Mouse (Mus musculus) hindbrain, embryonic 15.5 days (tissue): ENCODE results near the gene Diras1. TPM values are rescaled to one million over a fixed set of nuclear protein-coding genes. Genes with fewer than 3 reads are reported as not detected.

Source experiments
- ATAC-seq: fragments of 200-750 bp; cut with Nextera tagmentation; 2 replicates; pipeline ENCODE4 v1.8.0; 2017; ENCODE audit warnings: low read depth, moderate number of reproducible peaks, moderate TSS enrichment; ENCODE audit not compliant: low FRiP score
- H3K27ac ChIP-seq: fragments of 300-500 bp; sonication (generic); replicated peaks from 2 replicates; pipeline ENCODE4 v1.5.1; 2015; ENCODE audit warnings: mild to moderate bottlenecking, inconsistent platforms
- H3K27me3 ChIP-seq: fragments of 300-500 bp; sonication (generic); 2 replicates; pipeline ENCODE4 v1.6.1; 2015; ENCODE audit warnings: control low read depth, inconsistent platforms
- H3K36me3 ChIP-seq: fragments of 300-500 bp; sonication (generic); 2 replicates; pipeline ENCODE4 v1.6.1; 2015; ENCODE audit warnings: control low read depth, inconsistent platforms
- H3K4me1 ChIP-seq: fragments of 300-500 bp; sonication (generic); replicated peaks from 2 replicates; pipeline ENCODE4 v1.6.1; 2015; ENCODE audit warnings: control low read depth, inconsistent platforms
- H3K4me2 ChIP-seq: fragments of 300-500 bp; sonication (generic); 2 replicates; pipeline ENCODE4 v1.6.1; 2015; ENCODE audit warnings: moderate library complexity, mild to moderate bottlenecking, inconsistent platforms
- H3K4me3 ChIP-seq: fragments of 300-500 bp; sonication (generic); 2 replicates; pipeline ENCODE4 v1.5.1; 2015; ENCODE audit warnings: mild to moderate bottlenecking, inconsistent platforms
- H3K9ac ChIP-seq: fragments of 300-500 bp; sonication (generic); 2 replicates; pipeline ENCODE4 v1.6.1; 2015; ENCODE audit warnings: inconsistent platforms
- H3K9me3 ChIP-seq: fragments of 300-500 bp; sonication (generic); 2 replicates; pipeline ENCODE4 v1.6.1; 2016; ENCODE audit warnings: control low read depth, inconsistent platforms
- WGBS: fragments of 180-500 bp; shearing (Covaris S2); methylation state at CpG from one replicate; pipeline ENCODE4 v1.1.7; 2015; 5-methylcytosine and 5-hydroxymethylcytosine counted together
- polyA plus RNA-seq: library from polyadenylated mRNA; unstranded; fragments of >200 nt; fragmentation: Nextera tagmentation; extraction: Ambion mirVana; gene quantifications from 2 replicates; pipeline ENCODE4 v1.2.1, GENCODE M21; 2015

Diras1 gene
- polyA plus RNA-seq, 1 experiment from 2014 or later: 81.6 TPM

DNA sequence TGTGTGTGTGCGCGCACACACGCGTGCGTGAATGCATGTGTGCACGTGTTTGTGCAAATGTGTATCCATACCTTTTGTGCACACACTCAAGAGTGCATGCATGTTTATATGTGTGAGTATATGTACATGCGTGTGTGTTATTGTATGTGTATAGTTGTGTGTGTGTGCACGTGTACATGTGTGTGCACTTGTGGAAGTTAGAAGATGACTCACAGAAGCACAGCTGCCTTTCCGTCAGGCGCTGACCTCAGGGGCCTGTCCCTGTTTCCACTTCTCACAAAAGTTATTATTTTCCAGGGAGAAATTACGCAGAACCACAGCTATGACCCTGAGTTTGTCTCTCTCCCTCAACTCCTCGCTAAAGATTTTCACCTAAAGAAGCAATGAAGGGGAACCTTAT is 41.2 kb downstream of the Diras1 start:
- H3K4me2 ChIP-seq: no peak overlapping the region
- H3K36me3 ChIP-seq: no peaks in the 10 kb centered on the region
- WGBS: 90% methylated on average over 12 of the region's 12 CpGs
- peaks cover 36% of the 10 kb centered on the region for H3K27me3 ChIP-seq
- H3K4me1 ChIP-seq: peaks cover 10% of the 10 kb centered on the region
- no peak overlapping the region for H3K4me3 ChIP-seq
- H3K27ac ChIP-seq: no peak overlapping the region
- no peaks in the 10 kb centered on the region for H3K9me3 ChIP-seq
- H3K9ac ChIP-seq: no peak overlapping the region
- no peak for ATAC-seq

DNA sequence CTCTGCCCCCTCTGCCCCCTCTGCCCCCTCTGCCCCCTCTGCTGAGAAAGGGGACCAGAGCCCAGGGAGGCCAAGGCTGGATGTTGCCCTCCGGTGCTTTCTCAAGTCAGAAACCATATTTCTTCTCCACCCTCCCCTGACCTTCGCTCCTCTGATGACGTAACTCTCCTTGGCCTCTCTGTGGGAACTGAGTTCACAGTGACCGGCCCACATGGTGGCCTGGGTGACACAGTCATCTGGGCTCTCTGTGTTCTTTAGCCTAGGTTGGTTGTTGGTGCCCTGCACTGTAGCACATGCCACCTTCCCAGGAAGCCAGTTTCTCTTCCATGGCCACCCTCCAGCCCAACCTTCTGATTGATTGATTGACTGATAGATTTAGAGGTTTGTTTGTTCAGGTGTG is 43.1 kb downstream of the Diras1 start:
- 87% methylated on average over 4 of the region's 4 CpGs for WGBS
- H3K27me3 ChIP-seq: peaks cover 31% of the 10 kb centered on the region
- H3K9me3 ChIP-seq: no peaks in the 10 kb centered on the region
- H3K4me1 ChIP-seq: peaks cover 8% of the 10 kb centered on the region
- no peak overlapping the region for H3K27ac ChIP-seq
- H3K36me3 ChIP-seq: no peaks in the 10 kb centered on the region
- H3K4me3 ChIP-seq: no peak overlapping the region
- ATAC-seq: no peak
- no peak overlapping the region for H3K4me2 ChIP-seq
- no peak overlapping the region for H3K9ac ChIP-seq

DNA sequence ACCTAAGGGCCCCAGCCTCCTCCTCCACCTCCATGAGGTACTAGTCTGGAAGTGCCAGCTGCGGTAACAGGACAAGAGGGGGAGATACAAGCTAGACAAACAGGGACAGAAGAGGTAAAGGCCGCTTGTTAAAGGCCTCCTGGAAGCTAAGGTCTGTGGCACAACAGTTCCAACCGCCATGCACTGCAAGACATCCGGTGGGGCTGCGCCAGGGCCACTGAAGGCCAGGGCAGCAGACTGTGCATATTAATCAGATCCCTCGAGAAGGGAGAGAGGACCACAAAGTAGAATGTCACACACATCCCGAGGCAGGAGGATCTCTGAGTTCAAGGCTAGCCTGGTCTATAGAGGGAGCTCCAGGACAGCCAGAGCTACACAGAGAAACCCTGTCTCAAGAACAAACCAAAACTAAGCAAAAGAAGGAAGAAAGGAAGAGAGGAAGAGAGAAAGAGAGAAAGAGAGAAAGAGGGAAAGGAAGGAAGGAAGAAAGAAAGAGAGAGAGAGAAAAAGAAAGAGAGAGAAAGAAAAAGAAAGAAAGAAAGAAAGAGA is 43.8 kb downstream of the Diras1 start:
- Histone ChIP-seq H3K27ac (no peak overlapping the region), H3K9ac (no peak overlapping the region), H3K36me3 (no peaks in the 10 kb centered on the region), H3K4me2 (no peak overlapping the region), H3K4me3 (no peak overlapping the region), H3K27me3 (peaks cover 26% of the 10 kb centered on the region), H3K9me3 (no peaks in the 10 kb centered on the region), H3K4me1 (peaks cover 8% of the 10 kb centered on the region)
- 67% methylated on average over 7 of the region's 7 CpGs for WGBS
- ATAC-seq: no peak

DNA sequence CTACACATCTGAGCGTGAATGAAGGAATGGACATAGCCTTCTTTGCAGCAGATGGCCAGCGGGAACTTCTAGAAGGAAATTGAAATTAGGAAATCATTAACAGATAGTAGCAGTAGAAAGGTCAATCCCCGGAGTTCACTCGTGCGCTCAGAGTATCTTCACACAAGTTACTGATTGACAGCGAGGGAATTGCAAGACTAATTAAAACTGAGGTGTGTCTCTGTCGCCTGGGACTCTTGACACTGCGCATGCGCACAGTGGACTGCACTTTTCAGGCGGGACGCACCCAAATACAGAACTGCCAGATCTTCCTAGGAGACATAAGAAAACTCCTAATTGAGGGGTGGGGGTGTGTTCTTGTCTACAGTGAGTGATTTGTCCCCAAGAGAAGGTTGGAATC is 50.0 kb downstream of the Diras1 start:
- 85% methylated on average over 11 of the region's 11 CpGs for WGBS
- no peak overlapping the region for H3K4me3 ChIP-seq
- H3K36me3 ChIP-seq: no peaks in the 10 kb centered on the region
- no peaks in the 10 kb centered on the region for H3K27me3 ChIP-seq
- no peak overlapping the region for H3K27ac ChIP-seq
- H3K4me1 ChIP-seq: peaks cover 11% of the 10 kb centered on the region
- no peaks in the 10 kb centered on the region for H3K9me3 ChIP-seq
- no peak for ATAC-seq
- H3K9ac ChIP-seq: no peak overlapping the region
- no peak overlapping the region for H3K4me2 ChIP-seq

DNA sequence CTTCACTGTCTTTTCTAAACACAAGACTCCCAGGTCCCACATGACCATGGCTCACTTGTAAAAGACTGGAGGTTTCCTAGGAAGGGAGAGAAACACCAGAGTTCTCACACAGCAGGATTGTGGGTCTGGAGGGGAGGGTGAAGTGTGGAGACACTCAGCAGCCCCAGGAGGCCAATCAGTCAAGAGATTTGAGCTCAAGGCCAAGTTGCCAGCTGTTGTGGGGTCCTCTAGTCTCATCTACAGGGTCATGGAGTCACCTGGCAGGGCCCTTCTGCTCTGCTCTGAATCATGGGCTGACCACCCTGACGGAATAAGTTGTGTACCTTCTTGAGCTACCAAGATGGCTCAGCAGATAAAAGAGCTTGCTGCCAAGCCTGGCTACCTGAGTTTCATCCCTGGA is 51.7 kb downstream of the Diras1 start:
- no peak overlapping the region for H3K27ac ChIP-seq
- WGBS: 93% methylated on average over 1 of the region's 1 CpGs
- no peak for ATAC-seq
- no peak overlapping the region for H3K4me2 ChIP-seq
- H3K4me1 ChIP-seq: peaks cover 11% of the 10 kb centered on the region
- no peak overlapping the region for H3K9ac ChIP-seq
- H3K9me3 ChIP-seq: no peaks in the 10 kb centered on the region
- H3K27me3 ChIP-seq: no peaks in the 10 kb centered on the region
- H3K36me3 ChIP-seq: no peaks in the 10 kb centered on the region
- H3K4me3 ChIP-seq: no peak overlapping the region

DNA sequence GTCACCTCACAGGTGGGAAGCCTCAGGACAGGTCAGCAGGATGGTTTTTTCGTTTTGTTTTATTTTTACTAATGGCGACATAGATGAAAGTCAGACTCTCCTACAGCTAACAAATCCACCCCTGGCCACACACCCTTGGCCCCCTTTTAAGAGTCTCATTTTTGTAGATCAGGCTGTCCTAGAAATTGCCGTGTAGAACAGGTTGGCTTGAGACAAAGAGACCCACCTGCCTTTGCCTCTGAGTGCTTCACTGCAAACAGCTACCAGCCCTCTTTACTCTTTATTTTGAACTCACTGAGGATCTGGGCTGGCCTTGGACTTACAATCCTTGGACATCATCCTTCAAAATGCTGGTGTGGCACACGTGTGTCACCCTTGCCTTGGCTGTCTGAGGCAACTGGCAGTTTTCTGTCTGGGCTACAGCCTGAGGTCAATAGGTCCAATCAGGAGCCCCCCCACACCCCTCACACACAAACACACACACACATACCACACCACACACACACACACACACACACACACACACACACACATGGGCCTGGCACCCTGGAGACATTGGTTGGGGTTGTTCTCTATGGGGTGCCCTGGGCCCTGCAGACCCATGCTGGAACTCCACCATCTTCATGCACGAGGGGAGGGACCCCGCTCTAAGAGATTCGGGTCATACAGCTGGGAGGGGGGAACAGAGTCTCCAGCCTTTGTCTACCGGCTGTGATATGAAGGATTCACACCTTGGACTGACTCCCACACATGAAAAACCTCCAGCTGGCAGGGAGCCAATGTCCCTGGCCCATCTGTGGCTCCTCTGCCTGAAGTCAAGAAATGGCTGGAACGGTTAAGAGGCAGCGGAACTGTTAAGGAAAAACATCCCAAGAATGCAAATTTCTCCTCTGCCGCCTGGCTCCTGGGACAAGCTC is 53.1 kb downstream of the Diras1 start:
- ATAC-seq: peak; percentile 69; the same call in 1 of the 2 replicates
- H3K4me1 ChIP-seq: peaks cover 12% of the 10 kb centered on the region
- H3K36me3 ChIP-seq: no peaks in the 10 kb centered on the region
- WGBS: 56% methylated on average over 11 of the region's 11 CpGs
- no peak overlapping the region for H3K4me2 ChIP-seq
- H3K9me3 ChIP-seq: no peaks in the 10 kb centered on the region
- no peak overlapping the region for H3K9ac ChIP-seq
- no peak overlapping the region for H3K4me3 ChIP-seq
- H3K27me3 ChIP-seq: no peaks in the 10 kb centered on the region
- no peak overlapping the region for H3K27ac ChIP-seq

DNA sequence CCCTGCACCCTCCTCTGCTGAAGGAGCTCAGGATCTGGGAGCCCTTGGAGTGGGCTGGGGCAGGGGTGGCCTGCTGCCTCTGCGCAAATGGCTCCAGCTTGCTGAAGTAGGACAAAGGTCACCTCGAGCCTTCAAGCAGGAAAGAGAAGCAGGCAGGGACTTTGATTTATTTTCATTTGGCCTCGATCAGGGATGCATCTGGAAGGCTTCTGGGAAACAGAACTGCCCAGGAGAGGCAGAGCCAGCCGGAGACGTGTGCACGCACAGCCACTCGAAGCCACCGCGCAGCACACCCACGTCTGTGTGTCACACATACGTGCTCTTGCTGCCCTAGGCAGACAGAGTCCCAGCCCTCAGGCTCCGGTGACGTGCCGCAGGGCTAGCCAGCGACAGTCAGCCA is 53.9 kb downstream of the Diras1 start:
- Histone ChIP-seq H3K27me3 (no peaks in the 10 kb centered on the region), H3K9me3 (no peaks in the 10 kb centered on the region), H3K4me1 (peaks cover 17% of the 10 kb centered on the region), H3K27ac (no peak overlapping the region), H3K4me3 (no peak overlapping the region), H3K4me2 (no peak overlapping the region), H3K9ac (no peak overlapping the region), H3K36me3 (no peaks in the 10 kb centered on the region)
- ATAC-seq: no peak
- 81% methylated on average over 15 of the region's 15 CpGs for WGBS

DNA sequence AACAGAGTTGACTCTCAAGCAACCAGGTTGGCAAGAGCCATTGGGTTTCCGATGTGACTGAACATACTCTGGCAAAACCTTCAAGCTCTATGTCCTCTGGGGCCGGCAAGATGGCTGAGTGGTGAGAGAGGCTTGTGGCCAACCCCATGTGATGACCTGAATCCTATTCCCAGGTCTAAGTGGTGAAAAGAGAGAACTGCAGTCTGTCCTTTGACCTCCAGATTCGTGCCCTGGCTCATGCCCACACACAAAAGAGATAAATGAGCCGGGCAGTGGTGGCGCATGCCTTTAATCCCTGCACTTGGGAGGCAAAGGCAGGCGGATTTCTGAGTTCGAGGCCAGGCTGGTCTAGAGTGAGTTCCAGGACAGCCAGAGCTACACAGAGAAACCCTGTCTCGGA is 55.3 kb downstream of the Diras1 start:
- H3K9me3 ChIP-seq: no peaks in the 10 kb centered on the region
- no peaks in the 10 kb centered on the region for H3K27me3 ChIP-seq
- H3K4me1 ChIP-seq: peaks cover 17% of the 10 kb centered on the region
- H3K27ac ChIP-seq: no peak overlapping the region
- H3K9ac ChIP-seq: no peak overlapping the region
- H3K4me3 ChIP-seq: no peak overlapping the region
- no peak for ATAC-seq
- 84% methylated on average over 8 of the region's 8 CpGs for WGBS
- no peak overlapping the region for H3K4me2 ChIP-seq
- H3K36me3 ChIP-seq: no peaks in the 10 kb centered on the region

Other genes with a start within 250 kb of the Diras1 start
- 52.3 and 67.4 TPM in 2 replicates for gene Sf3a2, start 227.5 kb downstream of the Diras1 start, polyA plus RNA-seq
- 130 and 133 TPM in 2 replicates for gene Plekhj1, start 227.0 kb downstream of the Diras1 start, polyA plus RNA-seq
- gene Amh, start 220.4 kb downstream of the Diras1 start, polyA plus RNA-seq: 0.14 and 0.21 TPM in 2 replicates
- gene Jsrp1, start 212.2 kb downstream of the Diras1 start, polyA plus RNA-seq: 0.62 and 0.95 TPM in 2 replicates
- gene Oaz1, start 199.0 kb downstream of the Diras1 start, polyA plus RNA-seq: 1,303 and 1,311 TPM in 2 replicates
- 15.8 and 18.5 TPM in 2 replicates for gene Lingo3, start 181.6 kb downstream of the Diras1 start, polyA plus RNA-seq
- 210 and 228 TPM in 2 replicates for gene Lsm7, start 170.5 kb downstream of the Diras1 start, polyA plus RNA-seq
- gene Sppl2b, start 170.4 kb downstream of the Diras1 start, polyA plus RNA-seq: 76.8 and 87.4 TPM in 2 replicates
- gene Tmprss9, start 153.8 kb downstream of the Diras1 start, polyA plus RNA-seq: 0.22 and 0.33 TPM in 2 replicates
- 329 and 342 TPM in 2 replicates for gene Timm13, start 124.7 kb downstream of the Diras1 start, polyA plus RNA-seq
- gene Lmnb2, start 107.4 kb downstream of the Diras1 start, polyA plus RNA-seq: 38.4 and 40.9 TPM in 2 replicates
- 6.9 and 8.5 TPM in 2 replicates for gene Gadd45b, start 95.6 kb downstream of the Diras1 start, polyA plus RNA-seq
- gene Gng7, start 10.7 kb downstream of the Diras1 start, polyA plus RNA-seq: 19.1 and 21.4 TPM in 2 replicates
- 46.3 and 53.0 TPM in 2 replicates for gene Slc39a3, start 11.8 kb upstream of the Diras1 start, polyA plus RNA-seq
- gene Sgta, start 34.5 kb upstream of the Diras1 start, polyA plus RNA-seq: 310 and 331 TPM in 2 replicates
- gene Thop1, start 44.4 kb upstream of the Diras1 start, polyA plus RNA-seq: 51.2 and 51.3 TPM in 2 replicates
- 0.30 and 0.39 TPM in 2 replicates for gene Creb3l3, start 73.2 kb upstream of the Diras1 start, polyA plus RNA-seq
- 248 and 259 TPM in 2 replicates for gene Map2k2, start 80.3 kb upstream of the Diras1 start, polyA plus RNA-seq
- gene Zbtb7a, start 109.6 kb upstream of the Diras1 start, polyA plus RNA-seq: 15.3 and 16.2 TPM in 2 replicates
- gene Pias4, start 142.3 kb upstream of the Diras1 start, polyA plus RNA-seq: 52.2 and 61.2 TPM in 2 replicates
- 532 and 536 TPM in 2 replicates for gene Eef2, start 151.0 kb upstream of the Diras1 start, polyA plus RNA-seq
- 69.7 and 70.1 TPM in 2 replicates for gene Dapk3, start 157.3 kb upstream of the Diras1 start, polyA plus RNA-seq
- gene 4930442H23Rik, start 158.2 kb upstream of the Diras1 start, polyA plus RNA-seq: 0.13 and 0.31 TPM in 2 replicates
- 0.10 TPM in 1 of 2 replicates, not detected in the other for gene Nmrk2, start 176.4 kb upstream of the Diras1 start, polyA plus RNA-seq
- gene Atcay, start 205.2 kb upstream of the Diras1 start, polyA plus RNA-seq: 80.6 and 85.5 TPM in 2 replicates
- gene Zfr2, start 207.5 kb upstream of the Diras1 start, polyA plus RNA-seq: 30.3 and 34.0 TPM in 2 replicates
- 43.8 and 49.7 TPM in 2 replicates for gene Matk, start 227.3 kb upstream of the Diras1 start, polyA plus RNA-seq
- 121 and 144 TPM in 2 replicates for gene Mrpl54, start 241.3 kb upstream of the Diras1 start, polyA plus RNA-seq
- 38.3 and 38.6 TPM in 2 replicates for gene Apba3, start 241.3 kb upstream of the Diras1 start, polyA plus RNA-seq